Mouse (Mus musculus) MEL (cell line): ENCODE measurements around the gene Scamp5. TPM values are rescaled to one million over a fixed set of nuclear protein-coding genes. Genes with fewer than 3 reads are reported as not detected.

Experiments used
- DNase-seq: peaks from one replicate; pipeline ENCODE4 v3.0.0; 2011; ENCODE audit warnings: low read depth, low spot score
- H3K27ac ChIP-seq: 2 replicates; pipeline ENCODE4 v1.5.1; 2012; ENCODE audit warnings: low read depth, mild to moderate bottlenecking, control low read depth, low read length, moderate library complexity; ENCODE audit not compliant: control insufficient read depth
- H3K27me3 ChIP-seq, 2 experiments: fragments of 150-350 bp in 1 of 2; sonication (generic) in 1 of 2; 2 replicates each; pipeline ENCODE4 v1.6.1; 2012; ENCODE audit warnings: low read length in 2 of 2, mild to moderate bottlenecking in 2 of 2, improper control_type of control experiment in 1 of 2, moderate library complexity in 1 of 2; ENCODE audit not compliant: insufficient read depth in 2 of 2, control insufficient read depth in 1 of 2
- H3K36me3 ChIP-seq, 2 experiments: 2 replicates each; pipeline ENCODE4 v1.6.1; 2012 to 2014; ENCODE audit warnings: low read length in 2 of 2, improper control_type of control experiment in 1 of 2, inconsistent platforms in 1 of 2, mild to moderate bottlenecking in 1 of 2; ENCODE audit not compliant: insufficient read depth in 2 of 2, control insufficient read depth in 1 of 2
- H3K4me1 ChIP-seq, 2 experiments: fragments of 150-350 bp in 1 of 2; sonication (generic) in 1 of 2; 2 replicates each; pipeline ENCODE4 v1.6.1; 2012; ENCODE audit warnings: low read length in 2 of 2, improper control_type of control experiment in 1 of 2, mild to moderate bottlenecking in 1 of 2; ENCODE audit not compliant: insufficient read depth in 2 of 2, control insufficient read depth in 1 of 2
- H3K4me3 ChIP-seq, 2 experiments: fragments of 150-350 bp in 1 of 2; sonication (generic) in 1 of 2; 2 replicates each; pipeline ENCODE4 v1.5.1; 2012; ENCODE audit warnings: low read depth in 2 of 2, low read length in 2 of 2, mild to moderate bottlenecking in 2 of 2, moderate library complexity in 2 of 2, control low read depth in 1 of 2, improper control_type of control experiment in 1 of 2; ENCODE audit not compliant: control insufficient read depth in 1 of 2, insufficient read depth in 1 of 2
- H3K79me2 ChIP-seq: 2 replicates; pipeline ENCODE4 v1.6.1; 2012; ENCODE audit warnings: mild to moderate bottlenecking, low read length, moderate library complexity; ENCODE audit not compliant: control insufficient read depth, poor library complexity, insufficient read depth
- H3K9ac ChIP-seq: 2 replicates; pipeline ENCODE4 v1.6.1; 2012; ENCODE audit warnings: low read depth, mild to moderate bottlenecking, control low read depth, low read length, moderate library complexity; ENCODE audit not compliant: control insufficient read depth, poor library complexity, severe bottlenecking
- H3K9me3 ChIP-seq: fragments of 150-350 bp; sonication (generic); replicated peaks from 2 replicates; pipeline ENCODE4 v1.6.1; 2012; ENCODE audit warnings: mild to moderate bottlenecking, low read length, improper control_type of control experiment, moderate library complexity; ENCODE audit not compliant: insufficient read depth
- BHLHE40 ChIP-seq: IDR thresholded peaks from 2 replicates; pipeline ENCODE4 v1.6.1; 2012; ENCODE audit warnings: low read depth, mild to moderate bottlenecking, inconsistent platforms, low read length, improper control_type of control experiment, borderline replicate concordance
- CTCF ChIP-seq, 3 experiments: IDR thresholded peaks in 2 of 3; conservative IDR thresholded peaks in 1 of 3; 2 replicates each; pipeline ENCODE4 v1.5.1; 2011 to 2012; ENCODE audit warnings: low read length in 3 of 3, low read depth in 2 of 3, mild to moderate bottlenecking in 2 of 3, improper control_type of control experiment in 1 of 3, inconsistent platforms in 1 of 3, mixed read lengths in 1 of 3, moderate library complexity in 1 of 3; ENCODE audit not compliant: control insufficient read depth in 1 of 3, insufficient read depth in 1 of 3, poor library complexity in 1 of 3, severe bottlenecking in 1 of 3
- ELF1 ChIP-seq: IDR thresholded peaks from 2 replicates; pipeline ENCODE4 v1.6.1; 2014; ENCODE audit warnings: low read depth, mild to moderate bottlenecking, inconsistent platforms, low read length, improper control_type of control experiment, moderate library complexity
- ETS1 ChIP-seq: IDR thresholded peaks from 2 replicates; pipeline ENCODE4 v1.6.1; 2012; ENCODE audit warnings: low read depth, mild to moderate bottlenecking, inconsistent platforms, low read length, improper control_type of control experiment, moderate library complexity
- MAX ChIP-seq: IDR thresholded peaks from 2 replicates; pipeline ENCODE4 v1.6.1; 2011; ENCODE audit warnings: low read length, improper control_type of control experiment
- MAZ ChIP-seq: IDR thresholded peaks from 2 replicates; pipeline ENCODE4 v1.6.1; 2012; ENCODE audit warnings: low read depth, mild to moderate bottlenecking, inconsistent platforms, low read length, improper control_type of control experiment
- MXI1 ChIP-seq: IDR thresholded peaks from 2 replicates; pipeline ENCODE4 v1.6.1; 2011; ENCODE audit warnings: mild to moderate bottlenecking, low read depth, low read length, improper control_type of control experiment
- NELFE ChIP-seq: IDR thresholded peaks from 2 replicates; pipeline ENCODE4 v1.6.1; 2011; ENCODE audit warnings: low read depth, low read length, improper control_type of control experiment
- RAD21 ChIP-seq: IDR thresholded peaks from 2 replicates; pipeline ENCODE4 v1.6.1; 2011; ENCODE audit warnings: mild to moderate bottlenecking, low read depth, low read length, improper control_type of control experiment
- SIN3A ChIP-seq: IDR thresholded peaks from 2 replicates; pipeline ENCODE4 v1.6.1; 2012; ENCODE audit warnings: low read length, improper control_type of control experiment, inconsistent platforms
- SMC3 ChIP-seq: IDR thresholded peaks from 2 replicates; pipeline ENCODE4 v1.6.1; 2011; ENCODE audit warnings: low read depth, low read length, improper control_type of control experiment
- TBP ChIP-seq: IDR thresholded peaks from 2 replicates; pipeline ENCODE4 v1.8.0; 2011; ENCODE audit warnings: low read depth, low read length, improper control_type of control experiment
- USF1 ChIP-seq: IDR thresholded peaks from 2 replicates; pipeline ENCODE4 v1.6.1; 2014; ENCODE audit warnings: low read depth, mild to moderate bottlenecking, inconsistent platforms, low read length, improper control_type of control experiment, moderate library complexity
- USF2 ChIP-seq, 2 experiments: IDR thresholded peaks; 2 replicates each; pipeline ENCODE4 v1.6.1; 2011 to 2012; ENCODE audit warnings: improper control_type of control experiment in 2 of 2, low read length in 2 of 2, borderline replicate concordance in 1 of 2, inconsistent platforms in 1 of 2, low read depth in 1 of 2, mild to moderate bottlenecking in 1 of 2; ENCODE audit not compliant: insufficient read depth in 1 of 2
- ZC3H11A ChIP-seq: IDR thresholded peaks from 2 replicates; pipeline ENCODE4 v1.6.1; 2012; ENCODE audit warnings: low read depth, mild to moderate bottlenecking, inconsistent platforms, low read length, improper control_type of control experiment
- ZNF384 ChIP-seq: IDR thresholded peaks from 2 replicates; pipeline ENCODE4 v1.6.1; 2012; ENCODE audit warnings: low read depth, mild to moderate bottlenecking, inconsistent platforms, low read length, improper control_type of control experiment
- polyA plus RNA-seq, 2 experiments: library from polyadenylated mRNA; stranded (reverse) in 1 of 2; unstranded in 1 of 2; fragments of >175 nt in 1 of 2; fragments of >200 nt in 1 of 2; gene quantifications; 2 replicates each; pipeline versions ENCODE4 v1.2.1 to v1.2.4; 2012; ENCODE audit warnings: low replicate concordance in 2 of 2, low read depth in 1 of 2; ENCODE audit not compliant: insufficient read length in 2 of 2, insufficient read depth in 1 of 2, missing spikeins in 1 of 2
- total RNA-seq: library from RNA; depleted of rRNA; stranded (reverse); fragments of 300-350 nt; gene quantifications from 2 replicates; pipeline ENCODE4 v1.2.3, GENCODE M21; 2012

The Scamp5 gene
- total and polyA plus RNA-seq, 3 experiments = 2.3 to 4.3 TPM; not detected in 1

DNA sequence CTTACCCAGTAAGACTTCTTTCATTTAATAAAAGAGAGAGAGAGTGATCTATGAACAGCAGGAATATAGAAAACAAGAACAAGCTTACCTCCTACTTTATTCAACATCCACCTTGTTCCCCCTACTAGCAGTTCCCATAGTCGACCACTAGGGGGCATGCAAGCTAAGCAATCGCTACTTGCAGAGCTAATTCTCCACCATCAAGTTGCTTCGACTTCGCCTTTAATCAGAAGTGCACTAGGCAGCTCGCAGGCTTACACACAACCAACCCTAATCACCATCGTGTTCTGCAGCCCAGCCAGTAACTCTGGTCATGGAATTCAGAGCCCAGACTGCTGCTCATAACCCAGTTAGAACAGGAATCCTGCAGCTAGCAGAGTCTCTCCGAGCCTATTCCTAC lies 17.9 kb upstream of the Scamp5 start:
- Histone ChIP-seq H3K79me2 (no peaks in the 10 kb centered on the region), H3K9ac (no peak overlapping the region), H3K4me3 (no peak overlapping the region), H3K27me3 (no peaks in the 10 kb centered on the region; a peak in 1 of 4 replicates), H3K4me1 (no peaks in the 10 kb centered on the region), H3K36me3 (no peaks in the 10 kb centered on the region), H3K27ac (no peak overlapping the region), H3K9me3 (no peaks in the 10 kb centered on the region)
- peak; percentile 90 for DNase-seq
- no peak for TF ChIP-seq BHLHE40
- 0 out of 2 replicates have a peak, but pooled peaks have one; percentile 26 for TF ChIP-seq ELF1
- TF ChIP-seq USF1 = 0 out of 2 replicates have a peak, but pooled peaks have one; percentile 32
- TF ChIP-seq ZC3H11A = peak; percentile 99
- TF ChIP-seq SMC3 = peak; percentile 99
- TF ChIP-seq TBP = no peak
- TF ChIP-seq ZNF384 = peak; percentile 47; the same call in 1 of the 2 replicates
- peak; percentile 90 to 99 (median 98) for TF ChIP-seq CTCF (IDR thresholded peaks at IDR 0.05 in 2 of 3, conservative IDR thresholded peaks at IDR 0.05 in 1 of 3; ENCODE audit: control insufficient read depth in 1 of 3, insufficient read depth in 1 of 3, low read depth in 2 of 3, low read length in 3 of 3, poor library complexity in 1 of 3, severe bottlenecking in 1 of 3)
- peak; percentile 21; the same call in 1 of the 2 replicates for TF ChIP-seq SIN3A
- TF ChIP-seq RAD21 = peak; percentile 98

- Histone ChIP-seq H3K27ac (no peak overlapping the region), H3K27me3 (peaks cover 0 to 1% of the 10 kb centered on the region in 2 experiments; a peak in 1 of 4 replicates), H3K4me3 (no peak overlapping the region), H3K79me2 (no peaks in the 10 kb centered on the region; the same call in 1 of the 2 replicates), H3K9ac (no peak overlapping the region), H3K4me1 (peaks cover 0 to 8% of the 10 kb centered on the region in 2 experiments; a peak in 2 of 4 replicates), H3K36me3 (no peaks in the 10 kb centered on the region), H3K9me3 (no peaks in the 10 kb centered on the region)
- no peak for DNase-seq
- TF ChIP-seq MXI1 = no peak
- TF ChIP-seq MAZ = no peak
- TF ChIP-seq ETS1 = no peak
- no peak for TF ChIP-seq BHLHE40
- TF ChIP-seq USF2 (IDR thresholded peaks at IDR 0.05; ENCODE audit: borderline replicate concordance in 1 of 2, insufficient read depth in 1 of 2, low read depth in 1 of 2, low read length in 2 of 2) = no peak
- TF ChIP-seq NELFE = no peak
- no peak for TF ChIP-seq MAX
These were observed 1.1 kb upstream of the Scamp5 start for GRCm38 (mm10) chr9:57468914-57469313.
